Mouse (Mus musculus): ENCODE results near the gene Hist1h2ab. TPM values are rescaled to one million over a fixed set of nuclear protein-coding genes. Genes with fewer than 3 reads are reported as not detected.

Hist1h2ab gene
- total RNA-seq, 2 experiments from 2014 or later: 9.2 to 1,996 TPM

- no peak for ATAC-seq (replicated peaks; ENCODE audit: poor library complexity, severe bottlenecking)
Observed at GRCm38 (mm10) chr13:23751478-23751956, 591 bp downstream of the Hist1h2ab start.

GRCm38 (mm10) chr13:23752067-23752741 lies 1.3 kb downstream of the Hist1h2ab start, which contains the start of gene Hist1h3b:
TSS of gene Hist1h3b (plus strand) at chr13:23752267.
- peak; percentile 64 for ATAC-seq (replicated peaks; ENCODE audit: poor library complexity, severe bottlenecking)

GRCm38 (mm10) chr13:23752742-23753172 lies 1.8 kb downstream of the Hist1h2ab start:
- ATAC-seq (replicated peaks; ENCODE audit: poor library complexity, severe bottlenecking): no peak

GRCm38 (mm10) chr13:23753314-23754078 lies 2.6 kb downstream of the Hist1h2ab start:
- no peak for ATAC-seq (replicated peaks; ENCODE audit: poor library complexity, severe bottlenecking)

- no peak for ATAC-seq (replicated peaks; ENCODE audit: poor library complexity, severe bottlenecking)
Observed at GRCm38 (mm10) chr13:23755000-23755399, 4.1 kb downstream of the Hist1h2ab start.

- ATAC-seq (replicated peaks; ENCODE audit: poor library complexity, severe bottlenecking): peak; percentile 43
Observed at GRCm38 (mm10) chr13:23756790-23757189, 5.9 kb downstream of the Hist1h2ab start, which contains the start of gene Hist1h4b. TSS of gene Hist1h4b (plus strand) at chr13:23757013.

GRCm38 (mm10) chr13:23757211-23757773 lies 6.4 kb downstream of the Hist1h2ab start:
- no peak for ATAC-seq (replicated peaks; ENCODE audit: poor library complexity, severe bottlenecking)

- no peak for ATAC-seq (replicated peaks; ENCODE audit: poor library complexity, severe bottlenecking)
Observed at GRCm38 (mm10) chr13:23757921-23758320, 7.0 kb downstream of the Hist1h2ab start.

GRCm38 (mm10) chr13:23759251-23759771 lies 8.4 kb downstream of the Hist1h2ab start:
- ATAC-seq (replicated peaks; ENCODE audit: poor library complexity, severe bottlenecking): no peak

- no peak for ATAC-seq (replicated peaks; ENCODE audit: poor library complexity, severe bottlenecking)
Observed at GRCm38 (mm10) chr13:23759916-23760239, 9.0 kb downstream of the Hist1h2ab start.

GRCm38 (mm10) chr13:23760240-23760971 lies 9.5 kb downstream of the Hist1h2ab start:
- ATAC-seq (replicated peaks; ENCODE audit: poor library complexity, severe bottlenecking): 0 out of 2 replicates have a peak, but pooled peaks have one; percentile 3

- ATAC-seq (replicated peaks; ENCODE audit: poor library complexity, severe bottlenecking): peak; percentile 51
Observed at GRCm38 (mm10) chr13:23760972-23761864, 10.3 kb downstream of the Hist1h2ab start, which contains the start of gene Hist1h4a. TSS of gene Hist1h4a (minus strand) at chr13:23761230.

GRCm38 (mm10) chr13:23761871-23762821 lies 11.2 kb downstream of the Hist1h2ab start, which contains the start of gene Hist1h3a:
TSS of gene Hist1h3a (minus strand) at chr13:23762386.
- ATAC-seq (replicated peaks; ENCODE audit: poor library complexity, severe bottlenecking): peak; percentile 33

GRCm38 (mm10) chr13:23763242-23763585 lies 12.3 kb downstream of the Hist1h2ab start:
- no peak for ATAC-seq (replicated peaks; ENCODE audit: poor library complexity, severe bottlenecking)

GRCm38 (mm10) chr13:23763586-23764323 lies 12.8 kb downstream of the Hist1h2ab start, which contains the start of gene Hist1h1a:
TSS of gene Hist1h1a (plus strand) at chr13:23763666.
- peak; percentile 49 for ATAC-seq (replicated peaks; ENCODE audit: poor library complexity, severe bottlenecking)

- ATAC-seq (replicated peaks; ENCODE audit: poor library complexity, severe bottlenecking): no peak
Observed at GRCm38 (mm10) chr13:23764324-23765171, 13.6 kb downstream of the Hist1h2ab start.
